Mouse (Mus musculus) spleen, adult 2 months (tissue): Measurements from ENCODE around the gene Mrpl1.

Experiments
- CTCF ChIP-seq: fragments of 200-500 bp; IDR thresholded peaks from 2 replicates; pipeline ENCODE4 v1.5.1; 2011; ENCODE audit warnings: mild to moderate bottlenecking, inconsistent platforms; ENCODE audit not compliant: insufficient read depth, insufficient read length, insufficient replicate concordance; ENCODE audit errors: extremely low read depth
- POLR2A ChIP-seq: fragments of 200-500 bp; IDR thresholded peaks from 2 replicates; pipeline ENCODE4 v1.6.1; 2011; ENCODE audit warnings: low read depth, low read length, inconsistent platforms

DNA sequence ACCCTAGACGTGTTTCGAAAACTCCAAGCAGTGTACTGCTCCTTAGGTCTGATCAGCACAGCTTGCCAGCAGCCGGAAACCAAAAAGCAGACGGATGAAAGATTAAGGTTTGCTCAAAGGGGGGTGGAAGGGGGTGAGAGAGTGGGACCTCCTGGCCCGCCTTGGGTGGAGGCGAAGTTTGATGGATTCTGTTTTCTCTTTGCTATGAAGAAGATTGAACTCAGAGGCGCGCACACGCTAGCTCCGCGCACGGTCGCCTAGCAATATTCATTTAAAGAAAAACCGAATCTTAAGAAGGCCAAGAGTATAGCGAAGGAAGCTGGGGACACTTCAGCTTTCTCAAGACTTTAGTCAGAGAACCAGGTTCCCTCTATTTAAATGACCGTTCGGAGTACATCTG, at the start of gene Mrpl1:
- TF ChIP-seq POLR2A (no peak; the same call in 1 of the 2 replicates), CTCF (no peak)
